Mouse (Mus musculus) heart, embryonic 16.5 days (tissue): ENCODE data around the gene Golt1a. TPM values are rescaled to one million over a fixed set of nuclear protein-coding genes. Genes with fewer than 3 reads are reported as not detected.

ENCODE experiments used
- ATAC-seq: fragments of 200-750 bp; cut with Nextera tagmentation; replicated peaks from 2 replicates; pipeline ENCODE4 v1.8.0; 2017; ENCODE audit warnings: moderate number of reproducible peaks; ENCODE audit not compliant: insufficient read depth, low FRiP score; ENCODE audit errors: extremely low read depth
- H3K27ac ChIP-seq: fragments of 300-500 bp; sonication (generic); 2 replicates; pipeline ENCODE4 v1.5.1; 2014; ENCODE audit warnings: mild to moderate bottlenecking, low read length, control low read depth, moderate library complexity
- H3K27me3 ChIP-seq: fragments of 300-500 bp; sonication (generic); 2 replicates; pipeline ENCODE4 v1.6.1; 2014; ENCODE audit warnings: low read length, mixed read lengths; ENCODE audit not compliant: control insufficient read depth, insufficient read depth
- H3K36me3 ChIP-seq: fragments of 300-500 bp; sonication (generic); 2 replicates; pipeline ENCODE4 v1.6.1; 2014; ENCODE audit not compliant: control insufficient read depth, insufficient read depth
- H3K4me1 ChIP-seq: fragments of 300-500 bp; sonication (generic); 2 replicates; pipeline ENCODE4 v1.6.1; 2014; ENCODE audit warnings: low read length, mixed read lengths; ENCODE audit not compliant: control insufficient read depth, insufficient read depth
- H3K4me2 ChIP-seq: fragments of 300-500 bp; sonication (generic); 2 replicates; pipeline ENCODE4 v1.6.1; 2014; ENCODE audit warnings: low read depth, mild to moderate bottlenecking, control low read depth, low read length
- H3K4me3 ChIP-seq: fragments of 300-500 bp; sonication (generic); 2 replicates; pipeline ENCODE4 v1.5.1; 2014; ENCODE audit warnings: mild to moderate bottlenecking, control low read depth, low read length
- H3K9ac ChIP-seq: fragments of 300-500 bp; sonication (generic); 2 replicates; pipeline ENCODE4 v1.6.1; 2014; ENCODE audit warnings: low read length, control low read depth
- H3K9me3 ChIP-seq: fragments of 300-500 bp; sonication (generic); replicated peaks from 2 replicates; pipeline ENCODE4 v1.6.1; 2016; ENCODE audit warnings: low read length; ENCODE audit not compliant: control insufficient read depth
- WGBS: fragments of 180-500 bp; shearing (Covaris S2); extraction: QIAGEN DNeasy Blood & Tissue Kit; methylation state at CpG from one replicate; pipeline ENCODE4 v1.1.7; 2014; 5-methylcytosine and 5-hydroxymethylcytosine counted together
- polyA plus RNA-seq: library from polyadenylated mRNA; unstranded; fragments of >200 nt; fragmentation: Nextera tagmentation; extraction: Ambion mirVana; gene quantifications from 2 replicates; pipeline ENCODE4 v1.2.1, GENCODE M21; 2015

Golt1a gene
- polyA plus RNA-seq, 1 experiment from 2014 or later = not detected

- no peaks in the 10 kb centered on the region; the same call in 1 of the 2 replicates for H3K9me3 ChIP-seq
- 0 out of 2 replicates have a peak, but pooled peaks cover 4% of the 10 kb centered on the region for H3K4me1 ChIP-seq
- ATAC-seq = no peak
- no peaks in the 10 kb centered on the region for H3K27me3 ChIP-seq
- no peak overlapping the region for H3K9ac ChIP-seq
- no peak overlapping the region for H3K27ac ChIP-seq
- H3K36me3 ChIP-seq = no peaks in the 10 kb centered on the region
- WGBS = 46% methylated on average over 11 of the region's 11 CpGs
- no peak overlapping the region for H3K4me2 ChIP-seq
- no peak overlapping the region for H3K4me3 ChIP-seq
Observed at GRCm38 (mm10) chr1:133347693-133348520, 38.3 kb downstream of the Golt1a start.

GRCm38 (mm10) chr1:133350210-133350609 lies 40.6 kb downstream of the Golt1a start, which contains the start of gene Ren1:
Gene Ren1, plus strand, starts transcription at chr1:133350510.
- Histone ChIP-seq H3K27ac (no peak within 1 kb of the TSS), H3K36me3 (no peaks in the 10 kb centered on the region), H3K4me3 (no peak within 1 kb of the TSS), H3K9me3 (no peaks in the 10 kb centered on the region; the same call in 1 of the 2 replicates), H3K4me2 (no peak within 1 kb of the TSS), H3K9ac (no peak within 1 kb of the TSS), H3K4me1 (0 out of 2 replicates have a peak, but pooled peaks cover 4% of the 10 kb centered on the region), H3K27me3 (peaks cover 10% of the 10 kb centered on the region; the same call in 1 of the 2 replicates)
- no peak for ATAC-seq
- WGBS = 87% methylated on average over 1 of the region's 1 CpGs

- Histone ChIP-seq H3K9me3 (no peaks in the 10 kb centered on the region), H3K4me2 (no peak overlapping the region), H3K27me3 (peaks cover 13% of the 10 kb centered on the region; the same call in 1 of the 2 replicates), H3K4me1 (0 out of 2 replicates have a peak, but pooled peaks cover 4% of the 10 kb centered on the region), H3K36me3 (no peaks in the 10 kb centered on the region), H3K4me3 (no peak overlapping the region), H3K27ac (no peak overlapping the region), H3K9ac (no peak overlapping the region)
- WGBS = 40% methylated on average over 9 of the region's 9 CpGs
- no peak for ATAC-seq
Observed at GRCm38 (mm10) chr1:133351762-133352161, 42.2 kb downstream of the Golt1a start.

DNA sequence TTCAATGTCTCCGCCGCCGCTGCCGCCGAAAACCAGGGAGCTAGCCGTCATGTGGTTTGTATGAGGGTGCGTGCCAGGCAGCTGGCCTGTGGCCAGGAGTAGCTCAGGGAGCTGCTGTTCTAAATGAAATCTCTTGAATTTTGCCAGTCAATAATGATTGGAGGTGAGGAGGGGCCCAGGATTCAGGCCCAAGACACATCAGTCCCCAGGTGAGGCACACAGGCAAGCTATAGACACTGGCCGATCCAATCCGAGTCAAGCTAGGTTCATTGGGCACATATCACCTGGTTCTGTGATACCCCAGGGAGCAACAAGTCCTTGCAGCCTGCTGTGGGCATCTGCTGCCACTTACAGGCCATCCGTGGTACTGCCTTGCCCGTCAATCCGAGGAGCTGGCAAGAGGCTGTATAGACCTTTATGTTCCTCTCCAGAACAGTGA lies 43.8 kb downstream of the Golt1a start:
- no peaks in the 10 kb centered on the region for H3K36me3 ChIP-seq
- H3K27ac ChIP-seq = no peak overlapping the region
- no peaks in the 10 kb centered on the region for H3K9me3 ChIP-seq
- H3K9ac ChIP-seq = no peak overlapping the region
- H3K4me2 ChIP-seq = no peak overlapping the region
- no peaks in the 10 kb centered on the region for H3K4me1 ChIP-seq
- peaks cover 13% of the 10 kb centered on the region; the same call in 1 of the 2 replicates for H3K27me3 ChIP-seq
- H3K4me3 ChIP-seq = no peak overlapping the region
- no peak for ATAC-seq
- 36% methylated on average over 12 of the region's 12 CpGs for WGBS

- no peak for ATAC-seq
Observed at GRCm38 (mm10) chr1:133355469-133355868, 45.9 kb downstream of the Golt1a start.

DNA sequence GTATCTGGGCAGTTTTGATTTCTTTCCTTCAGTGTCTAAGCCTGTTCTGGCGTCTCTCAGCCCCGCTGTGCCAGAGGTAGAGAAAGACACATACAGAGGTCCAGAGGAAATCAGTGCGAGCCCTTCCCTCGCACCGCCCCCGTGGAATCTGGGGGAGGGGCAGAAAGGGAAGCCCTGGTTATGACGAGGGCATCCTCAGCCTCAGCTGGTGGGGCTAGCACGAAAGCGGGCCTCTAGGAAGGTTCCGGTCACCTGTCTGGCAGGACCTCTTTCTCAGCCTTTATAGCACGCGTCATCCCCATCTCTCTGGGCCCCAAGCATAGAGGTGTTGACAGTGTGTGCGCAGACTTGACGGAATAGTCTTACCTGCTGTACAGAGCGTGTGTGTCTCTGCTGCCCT lies 46.3 kb downstream of the Golt1a start:
- 49% methylated on average over 15 of the region's 15 CpGs for WGBS
- Histone ChIP-seq H3K9me3 (no peaks in the 10 kb centered on the region), H3K36me3 (no peaks in the 10 kb centered on the region), H3K9ac (no peak overlapping the region), H3K27me3 (peaks cover 19% of the 10 kb centered on the region), H3K4me2 (no peak overlapping the region), H3K4me1 (no peaks in the 10 kb centered on the region), H3K4me3 (no peak overlapping the region), H3K27ac (no peak overlapping the region)
- no peak for ATAC-seq

More at GRCm38 (mm10) chr1:133355469-133355868, 45.9 kb downstream of the Golt1a start:
- no peaks in the 10 kb centered on the region for H3K4me1 ChIP-seq
- H3K9me3 ChIP-seq = no peaks in the 10 kb centered on the region
- no peak overlapping the region for H3K9ac ChIP-seq
- H3K4me3 ChIP-seq = no peak overlapping the region
- no peak overlapping the region for H3K27ac ChIP-seq
- peaks cover 19% of the 10 kb centered on the region for H3K27me3 ChIP-seq
- WGBS = 58% methylated on average over 5 of the region's 5 CpGs
- H3K36me3 ChIP-seq = no peaks in the 10 kb centered on the region
- no peak overlapping the region for H3K4me2 ChIP-seq

DNA sequence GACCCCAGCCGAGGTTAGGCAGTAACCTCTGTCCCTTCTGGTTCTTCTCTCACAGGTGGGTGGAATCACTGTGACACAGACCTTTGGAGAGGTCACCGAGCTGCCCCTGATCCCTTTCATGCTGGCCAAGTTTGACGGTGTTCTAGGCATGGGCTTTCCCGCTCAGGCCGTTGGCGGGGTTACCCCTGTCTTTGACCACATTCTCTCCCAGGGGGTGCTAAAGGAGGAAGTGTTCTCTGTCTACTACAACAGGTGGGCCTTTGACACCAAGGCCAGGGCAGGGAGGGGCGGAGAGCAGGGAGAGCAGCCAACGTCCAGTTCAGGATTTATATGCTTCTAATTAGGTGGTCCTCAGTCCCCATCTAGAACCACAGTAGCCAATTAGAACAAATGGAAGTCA lies 46.7 kb downstream of the Golt1a start:
- Histone ChIP-seq H3K9ac (no peak overlapping the region), H3K27me3 (peaks cover 19% of the 10 kb centered on the region), H3K4me3 (no peak overlapping the region), H3K27ac (no peak overlapping the region), H3K4me2 (no peak overlapping the region), H3K9me3 (no peaks in the 10 kb centered on the region), H3K36me3 (no peaks in the 10 kb centered on the region), H3K4me1 (no peaks in the 10 kb centered on the region)
- WGBS = 55% methylated on average over 8 of the region's 8 CpGs
- no peak for ATAC-seq

DNA sequence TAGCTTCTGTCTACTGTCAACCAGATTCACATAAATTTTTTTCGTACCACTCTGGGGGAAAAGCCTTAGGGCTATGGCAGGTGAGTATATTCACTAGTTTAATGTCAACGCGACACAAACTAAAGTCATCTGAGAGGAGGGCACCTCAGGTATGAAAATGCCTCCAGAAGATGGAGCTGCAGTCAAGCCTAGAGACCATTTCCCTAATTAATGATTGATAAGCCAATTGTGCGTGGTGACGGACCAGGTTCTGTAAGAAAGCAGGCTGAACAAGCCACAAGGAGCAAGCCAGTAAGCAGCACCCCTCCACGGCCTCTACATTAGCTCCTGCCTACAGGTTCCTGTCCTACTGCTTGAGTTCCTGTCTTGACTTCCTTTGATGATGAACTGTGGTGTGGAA lies 51.4 kb downstream of the Golt1a start:
- H3K9ac ChIP-seq = no peak overlapping the region
- no peaks in the 10 kb centered on the region for H3K36me3 ChIP-seq
- WGBS = 88% methylated on average over 6 of the region's 6 CpGs
- H3K9me3 ChIP-seq = no peaks in the 10 kb centered on the region
- H3K27me3 ChIP-seq = peaks cover 31% of the 10 kb centered on the region
- no peak overlapping the region for H3K27ac ChIP-seq
- peaks cover 19% of the 10 kb centered on the region for H3K4me1 ChIP-seq
- no peak overlapping the region for H3K4me3 ChIP-seq
- H3K4me2 ChIP-seq = no peak overlapping the region
- ATAC-seq = no peak

DNA sequence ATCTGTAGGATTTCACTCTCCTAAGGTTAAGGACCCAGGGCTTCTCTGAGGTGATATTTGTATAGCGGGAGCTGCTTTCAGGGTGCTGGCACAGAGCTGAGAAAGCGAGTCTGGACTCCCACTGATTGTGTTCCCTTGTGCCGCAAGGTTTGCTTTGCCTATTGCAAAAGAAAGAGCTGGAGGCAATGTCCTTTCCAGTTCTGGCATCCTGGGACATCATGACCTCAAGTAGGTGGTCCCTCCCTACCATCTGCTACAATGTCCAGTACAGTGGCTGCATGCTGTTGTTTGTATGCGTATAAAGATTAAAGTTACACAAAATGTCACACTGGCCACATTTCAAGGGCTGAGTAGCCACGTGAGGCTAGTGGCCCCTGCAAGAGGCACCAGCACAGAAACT lies 52.5 kb downstream of the Golt1a start:
- ATAC-seq = no peak
- no peak overlapping the region for H3K27ac ChIP-seq

More for the DNA sequence above, 52.5 kb downstream of the Golt1a start:
- H3K9ac ChIP-seq = no peak overlapping the region
- no peaks in the 10 kb centered on the region for H3K36me3 ChIP-seq
- H3K27me3 ChIP-seq = peaks cover 28% of the 10 kb centered on the region
- H3K4me3 ChIP-seq = no peak overlapping the region
- no peaks in the 10 kb centered on the region for H3K9me3 ChIP-seq
- H3K4me1 ChIP-seq = peaks cover 19% of the 10 kb centered on the region
- no peak overlapping the region for H3K4me2 ChIP-seq
- 87% methylated on average over 5 of the region's 5 CpGs for WGBS
